Mouse (Mus musculus) kidney, postnatal 25 days (tissue): Measurements from ENCODE around the gene Ankrd44.

Source experiments
- DNase-seq, 2 experiments: peaks; one replicate each; pipeline ENCODE4 v3.0.0; 2021; ENCODE audit warnings: mixed read lengths in 2 of 2

The Ankrd44 gene

GRCm38 (mm10) chr1:54601692-54602091, 324.5 kb downstream of the Ankrd44 start:
- no peak for DNase-seq

GRCm38 (mm10) chr1:54600275-54600674, 325.9 kb downstream of the Ankrd44 start:
- DNase-seq = no peak

GRCm38 (mm10) chr1:54597594-54598217, 328.5 kb downstream of the Ankrd44 start:
- DNase-seq = no peak

- DNase-seq = no peak
Measured at GRCm38 (mm10) chr1:54596151-54596550, 330.0 kb downstream of the Ankrd44 start.
